Mouse (Mus musculus) frontal cortex, postnatal 10 days (tissue): Measurements from ENCODE around the gene Map4.
"Not testable (repeated sequence)": the region's sequence is repeated elsewhere in the genome, so short reads cannot be mapped to it uniquely, and the experiment has no call there.

Experiments used
- DNase-seq, 2 experiments: peaks; one replicate each; pipeline ENCODE4 v3.0.0; 2022; ENCODE audit warnings: low spot score in 2 of 2, mixed read lengths in 1 of 2

The Map4 gene

GRCm38 (mm10) chr9:109929131-109929530 is 2.1 kb upstream of the Map4 start:
- no peak for DNase-seq

DNA sequence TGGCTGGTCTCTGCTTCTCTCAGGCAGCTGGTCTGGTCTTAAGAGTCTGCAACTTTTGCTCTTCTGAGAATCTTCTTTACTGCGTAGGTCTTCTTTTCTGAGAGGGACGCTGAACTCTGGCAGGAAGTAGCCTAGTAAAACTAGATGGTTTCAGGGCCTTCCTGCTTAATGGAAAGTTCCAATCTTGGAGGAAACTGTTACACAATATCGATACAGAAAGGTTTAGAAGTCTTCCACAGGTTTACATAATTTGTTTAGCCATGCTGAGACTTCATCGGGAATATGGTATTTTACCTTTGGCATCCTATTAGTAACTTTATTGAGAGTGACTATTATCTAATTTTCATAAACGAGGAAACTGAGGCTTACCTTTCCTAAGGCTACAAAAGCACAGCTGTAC is 1.2 kb upstream of the Map4 start:
- DNase-seq, result no peak

GRCm38 (mm10) chr9:109930752-109931151 is 508 bp upstream of the Map4 start:
- DNase-seq, result no peak

DNA sequence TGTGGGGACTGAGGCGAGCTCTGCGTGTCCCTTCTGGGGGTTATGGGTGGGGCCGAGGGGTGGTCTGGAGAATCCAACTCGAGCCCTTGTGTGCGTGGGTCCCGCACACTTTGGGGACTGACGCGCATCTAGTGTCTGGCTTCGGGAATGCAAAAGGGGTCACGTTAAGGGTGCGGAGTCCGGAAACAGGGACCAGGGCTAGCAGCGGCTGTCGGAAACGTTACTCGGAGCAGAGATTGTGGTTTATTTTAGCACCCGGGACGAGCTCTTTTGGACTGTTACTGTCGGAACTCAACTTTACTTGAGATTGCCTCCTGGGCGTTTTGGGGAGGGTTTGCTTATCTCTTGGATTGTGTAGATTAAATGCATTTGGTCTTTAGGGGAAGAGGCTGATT is 1.1 kb downstream of the Map4 start:
- DNase-seq, result no peak

GRCm38 (mm10) chr9:109932756-109933375 is 1.6 kb downstream of the Map4 start:
- DNase-seq, result peak; percentile 32 to 40

GRCm38 (mm10) chr9:109939401-109939800 is 8.1 kb downstream of the Map4 start:
- DNase-seq, result no peak

DNA sequence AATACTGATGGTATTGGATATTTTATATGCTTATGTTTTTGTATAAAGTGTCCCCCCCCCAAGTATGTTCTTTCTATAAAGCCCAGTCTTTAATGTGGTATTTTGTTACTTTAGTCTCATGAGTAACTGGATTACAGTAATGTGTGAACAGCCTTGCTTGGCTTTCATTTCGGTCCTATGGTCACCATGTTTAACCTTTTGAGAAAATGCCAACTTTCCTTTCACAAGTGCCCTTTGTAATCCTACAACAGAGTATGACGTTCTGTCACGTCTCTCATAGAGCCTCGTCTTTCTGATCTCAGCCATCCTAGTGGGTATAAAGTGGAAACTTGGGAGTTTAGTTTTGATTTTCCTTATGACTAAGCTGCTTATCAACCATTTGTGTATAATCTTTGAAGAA is 11.5 kb downstream of the Map4 start:
- no peak for DNase-seq

DNA sequence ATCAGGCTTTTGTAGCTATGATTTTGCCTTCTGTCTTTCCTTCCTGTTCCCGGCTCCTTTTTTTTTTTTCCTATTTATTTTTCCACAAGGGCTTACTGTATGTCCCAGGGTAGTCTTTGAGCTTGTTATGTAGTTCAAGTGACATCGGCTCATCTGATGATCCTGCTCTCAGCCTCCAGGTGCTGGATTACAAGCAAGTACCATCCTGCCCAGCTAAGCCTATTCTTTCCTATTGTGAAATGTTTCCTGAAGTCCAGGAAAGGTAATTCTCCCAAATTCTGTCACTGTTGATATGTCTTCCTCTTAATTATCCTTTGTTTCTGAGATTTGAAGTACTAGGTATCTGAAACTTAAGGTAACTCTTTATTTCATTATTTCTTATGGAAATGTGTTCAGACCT is 13.5 kb downstream of the Map4 start:
- no peak for DNase-seq

DNA sequence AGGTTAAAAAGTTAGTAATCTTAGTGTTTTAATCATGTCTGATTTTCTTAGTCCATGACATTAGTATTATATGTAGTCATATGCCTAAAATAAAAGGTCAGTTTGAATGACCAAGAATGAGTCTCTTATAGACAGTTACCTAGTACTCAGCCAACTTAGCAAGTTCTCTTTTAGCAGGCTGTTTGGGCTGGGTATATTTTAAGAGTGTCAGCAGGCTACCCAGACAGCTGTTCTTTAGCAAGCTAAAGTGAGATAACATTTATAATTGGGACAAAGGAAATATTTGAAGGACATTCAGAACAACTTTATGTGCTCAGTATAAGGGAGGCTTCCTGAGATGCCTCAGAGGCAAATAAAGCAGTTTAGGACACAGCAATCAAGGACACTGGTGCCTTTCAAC is 17.3 kb downstream of the Map4 start:
- DNase-seq, result no peak

DNA sequence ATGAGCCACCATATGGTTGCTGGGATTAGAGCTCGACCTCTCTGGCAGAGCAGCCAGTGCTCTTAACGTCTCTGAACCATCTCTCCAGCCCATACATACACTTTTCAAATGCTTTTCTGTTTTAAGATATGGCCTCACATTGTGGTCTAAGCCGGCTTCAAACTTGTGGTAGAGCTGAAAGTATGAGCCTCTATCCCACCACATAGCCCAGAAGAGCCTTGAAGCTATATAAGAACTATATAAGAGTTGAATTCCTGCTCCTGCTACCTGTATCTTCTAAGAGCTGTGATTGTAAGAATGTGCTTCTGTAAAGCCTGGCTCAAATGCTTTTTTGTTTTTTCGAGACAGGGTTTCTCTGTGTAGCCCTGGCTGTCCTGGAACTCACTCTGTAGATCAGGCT is 18.5 kb downstream of the Map4 start:
- DNase-seq, result no peak

DNA sequence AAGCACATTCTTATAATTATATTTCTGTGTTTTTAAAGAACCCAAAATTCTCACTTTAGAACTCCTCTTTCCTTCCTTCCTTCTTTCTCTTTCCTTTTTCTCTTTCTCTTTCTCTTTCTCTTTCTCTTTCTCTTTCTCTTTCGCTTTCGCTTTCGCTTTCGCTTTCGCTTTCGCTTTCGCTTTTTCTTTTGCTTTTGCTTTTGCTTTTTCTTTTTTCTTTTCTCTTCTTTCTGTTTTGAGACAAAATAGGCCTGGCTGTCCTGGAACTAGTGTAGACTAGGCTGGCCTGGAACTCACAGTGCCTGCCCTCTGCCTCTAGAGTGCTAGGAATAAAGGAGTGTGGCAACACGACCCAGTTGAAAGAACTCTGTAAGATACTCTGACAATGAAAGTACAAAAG is 22.3 kb downstream of the Map4 start:
- no peak for DNase-seq

DNA sequence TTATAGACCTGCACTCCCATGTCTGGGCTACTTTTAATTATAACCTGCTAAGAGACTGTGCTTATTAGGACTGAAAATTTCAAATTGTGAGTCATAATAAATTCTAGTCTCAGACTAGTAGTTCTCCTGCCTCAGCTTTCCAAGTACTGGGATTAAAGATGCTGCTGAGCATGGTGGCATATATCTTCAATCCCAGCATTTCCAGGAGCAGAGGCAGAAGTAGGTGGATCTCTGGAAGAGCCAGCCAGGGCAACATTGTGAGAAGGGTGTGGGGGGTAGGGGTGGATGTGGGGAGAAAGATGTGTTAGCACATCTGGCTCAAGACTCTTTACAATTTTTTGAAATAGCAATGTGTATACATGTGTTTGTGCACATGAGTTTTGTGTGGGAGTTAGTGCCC is 23.4 kb downstream of the Map4 start:
- no peak for DNase-seq

GRCm38 (mm10) chr9:109959456-109960150 is 28.3 kb downstream of the Map4 start:
- DNase-seq, result no peak

- DNase-seq, result no peak
Measured at GRCm38 (mm10) chr9:109960593-109960992, 29.3 kb downstream of the Map4 start.

DNA sequence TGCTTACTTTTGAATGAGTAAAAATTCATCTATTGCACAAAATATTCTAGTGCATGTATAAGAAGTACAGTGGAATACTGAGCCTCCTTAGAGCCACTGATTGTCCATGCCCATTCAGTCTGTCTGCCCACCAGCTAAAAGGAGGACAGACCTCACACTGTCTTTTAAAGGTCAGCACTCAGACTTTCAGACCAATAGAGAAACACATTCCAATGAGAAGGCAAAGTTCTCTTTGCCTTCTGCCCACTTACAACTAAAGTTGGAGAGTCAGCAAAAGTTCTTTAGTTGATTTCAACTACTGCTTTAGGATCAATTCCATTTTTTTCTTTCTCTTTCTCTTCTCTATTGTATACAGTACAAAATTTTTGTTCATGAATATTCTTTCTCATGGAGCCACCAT is 33.5 kb downstream of the Map4 start:
- no peak for DNase-seq

GRCm38 (mm10) chr9:109968351-109969116 is 37.3 kb downstream of the Map4 start:
- no peak for DNase-seq

DNA sequence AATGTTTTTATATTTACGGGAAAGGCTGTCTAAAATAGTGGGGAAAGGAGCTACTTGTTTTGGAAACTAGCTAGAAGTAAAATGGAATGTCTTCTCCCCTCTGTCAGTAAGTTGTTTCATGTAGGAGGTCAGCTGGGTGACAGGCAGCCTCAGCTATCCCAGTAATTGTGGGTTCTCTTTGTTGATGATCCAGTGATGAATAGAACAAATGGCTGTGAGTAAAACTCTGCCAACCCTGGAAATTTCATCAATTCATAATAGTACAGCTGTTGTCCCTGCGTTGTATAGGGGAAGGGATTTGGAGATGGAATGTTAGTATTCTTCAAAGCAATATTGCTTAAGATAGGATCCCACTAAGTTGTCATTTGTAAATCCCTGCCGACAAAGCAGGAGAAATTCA is 37.9 kb downstream of the Map4 start:
- DNase-seq, result no peak

DNA sequence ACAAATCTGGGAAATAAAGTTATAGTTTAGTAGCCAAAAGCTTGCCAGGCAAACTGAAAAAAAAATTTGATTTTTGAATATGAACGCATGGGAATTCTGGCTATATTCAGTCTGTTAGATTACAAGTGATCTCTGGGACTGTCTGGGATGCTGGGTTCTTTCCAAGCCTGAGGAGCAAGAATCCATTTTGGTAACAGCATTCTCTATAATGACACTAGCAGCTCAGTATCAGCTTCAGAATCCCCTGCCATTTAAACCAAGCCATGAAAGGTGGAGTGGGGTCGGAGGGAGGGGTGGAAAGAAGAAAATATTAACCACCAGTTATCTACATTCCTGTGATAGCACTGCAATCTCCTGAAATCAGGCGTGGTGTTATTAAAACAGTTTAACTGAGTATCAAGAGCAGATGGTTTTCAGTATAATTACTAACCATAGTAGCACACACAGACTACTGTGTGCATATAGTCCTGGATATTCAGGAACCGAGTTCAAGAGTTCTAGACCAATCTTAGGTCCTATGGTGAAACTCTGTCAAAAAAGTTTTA is 38.6 kb downstream of the Map4 start:
- DNase-seq, result no peak

DNA sequence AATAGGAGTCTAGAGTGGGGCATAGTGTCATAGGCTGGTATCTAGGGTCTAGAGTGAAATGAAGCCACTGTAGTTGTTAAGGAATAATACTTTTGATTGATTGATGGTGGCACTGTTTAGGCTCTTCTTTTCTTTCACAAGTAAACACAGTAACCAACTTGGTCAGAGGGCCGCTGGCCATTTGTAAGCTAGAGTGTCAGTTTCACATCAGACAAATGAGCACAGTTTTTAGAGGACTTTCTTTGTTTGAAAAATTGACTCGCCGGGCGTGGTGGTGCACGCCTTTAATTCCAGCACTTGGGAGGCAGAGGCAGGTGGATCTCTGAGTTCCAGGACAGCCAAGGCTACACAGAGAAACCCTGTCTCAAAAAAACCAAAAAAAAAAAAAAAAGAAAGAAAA is 40.5 kb downstream of the Map4 start:
- DNase-seq, result not testable (repeated sequence)

GRCm38 (mm10) chr9:109980223-109980622 is 49.0 kb downstream of the Map4 start:
- DNase-seq, result not testable (repeated sequence)

GRCm38 (mm10) chr9:109985416-109985815 is 54.2 kb downstream of the Map4 start:
- DNase-seq, result peak; percentile 27 to 66

GRCm38 (mm10) chr9:109989084-109989483 is 57.8 kb downstream of the Map4 start:
- DNase-seq, result no peak

GRCm38 (mm10) chr9:109997441-109997840 is 66.2 kb downstream of the Map4 start:
- DNase-seq, result peak in 1 of 2 experiments; percentile 20
